Mouse (Mus musculus) kidney, embryonic 15.5 days (tissue): Measurements from ENCODE around the gene Pde8a. TPM values are rescaled to one million over a fixed set of nuclear protein-coding genes. Genes with fewer than 3 reads are reported as not detected.

Experiments used
- ATAC-seq: fragments of 200-750 bp; cut with Nextera tagmentation; replicated peaks from 2 replicates; pipeline ENCODE4 v1.8.0; 2017; ENCODE audit warnings: moderate TSS enrichment; ENCODE audit not compliant: low FRiP score
- H3K27ac ChIP-seq: fragments of 300-500 bp; sonication (generic); 2 replicates; pipeline ENCODE4 v1.5.1; 2015; ENCODE audit warnings: mild to moderate bottlenecking, inconsistent platforms
- H3K27me3 ChIP-seq: fragments of 300-500 bp; sonication (generic); 2 replicates; pipeline ENCODE4 v1.6.1; 2015; ENCODE audit warnings: inconsistent platforms
- H3K36me3 ChIP-seq: fragments of 300-500 bp; sonication (generic); 2 replicates; pipeline ENCODE4 v1.6.1; 2015; ENCODE audit warnings: inconsistent platforms
- H3K4me1 ChIP-seq: fragments of 300-500 bp; sonication (generic); 2 replicates; pipeline ENCODE4 v1.6.1; 2015; ENCODE audit warnings: inconsistent platforms
- H3K4me2 ChIP-seq: fragments of 300-500 bp; sonication (generic); 2 replicates; pipeline ENCODE4 v1.6.1; 2015; ENCODE audit warnings: moderate library complexity, mild to moderate bottlenecking, inconsistent platforms
- H3K4me3 ChIP-seq: fragments of 300-500 bp; sonication (generic); replicated peaks from 2 replicates; pipeline ENCODE4 v1.5.1; 2015; ENCODE audit warnings: mild to moderate bottlenecking, inconsistent platforms
- H3K9ac ChIP-seq: fragments of 300-500 bp; sonication (generic); 2 replicates; pipeline ENCODE4 v1.6.1; 2015; ENCODE audit warnings: mild to moderate bottlenecking, inconsistent platforms
- H3K9me3 ChIP-seq: fragments of 300-500 bp; sonication (generic); replicated peaks from 2 replicates; pipeline ENCODE4 v1.6.1; 2016; ENCODE audit warnings: inconsistent platforms
- WGBS: fragments of 180-500 bp; shearing (Covaris S2); methylation state at CpG from one replicate; pipeline ENCODE4 v1.1.7; 2015; ENCODE audit warnings: mixed read lengths; 5-methylcytosine and 5-hydroxymethylcytosine counted together
- polyA plus RNA-seq: library from polyadenylated mRNA; unstranded; fragments of >200 nt; fragmentation: Nextera tagmentation; extraction: Ambion mirVana; gene quantifications from 2 replicates; pipeline ENCODE4 v1.2.1, GENCODE M21; 2015

Pde8a gene
- polyA plus RNA-seq: 5.7 and 6.2 TPM in 2 replicates

DNA sequence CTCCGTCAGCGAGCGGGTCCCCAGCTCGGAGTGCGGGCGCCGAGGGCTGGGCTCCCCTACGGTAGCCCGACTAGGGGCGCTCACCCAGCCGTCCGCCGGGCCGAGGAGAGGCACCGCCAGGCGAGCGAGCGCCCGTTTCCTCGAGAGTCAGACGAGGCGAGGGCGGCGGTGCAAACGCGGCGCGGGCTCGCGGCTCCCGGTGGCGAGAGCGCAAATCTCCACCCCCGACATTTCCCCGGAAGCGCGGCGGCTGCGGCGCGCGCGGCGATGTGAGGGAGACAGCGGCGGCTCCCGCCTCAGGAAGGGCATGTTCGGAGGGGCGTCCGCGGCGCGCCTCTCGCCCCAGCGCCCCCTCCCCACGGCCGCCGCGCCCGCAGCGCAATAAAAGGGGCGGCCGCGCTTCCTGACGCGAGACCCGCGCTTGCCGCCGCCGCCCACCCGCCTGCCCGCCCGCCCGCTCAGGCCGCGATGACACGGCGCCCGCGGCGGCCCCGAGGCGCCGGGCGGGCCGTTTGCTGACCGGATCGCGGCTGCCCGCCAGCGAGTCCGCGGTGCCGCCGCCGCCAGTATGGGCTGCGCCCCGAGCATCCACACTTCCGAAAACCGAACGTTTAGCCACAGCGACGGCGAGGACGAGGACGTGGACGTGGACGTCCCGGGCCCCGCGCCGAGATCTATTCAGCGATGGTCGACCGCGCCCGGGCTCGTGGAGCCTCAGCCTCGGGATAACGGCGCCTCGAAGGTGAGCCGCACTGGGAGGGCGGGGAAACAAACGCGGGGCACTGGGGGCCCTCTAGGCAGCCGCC is at the start of gene Pde8a:
Gene Pde8a, plus strand, starts transcription at position 250 of the 806 bp plus-strand sequence.
- peak; percentile 20; the same call in 1 of the 2 replicates for ATAC-seq
- WGBS: under 1% methylated on average over 125 of the region's 128 CpGs
- Histone ChIP-seq H3K36me3 (no peaks in the 10 kb centered on the region), H3K9me3 (no peaks in the 10 kb centered on the region), H3K4me1 (peaks cover 45% of the 10 kb centered on the region), H3K4me2 (peak within 1 kb of the TSS; percentile 85), H3K4me3 (peak within 1 kb of the TSS; percentile 61), H3K9ac (peak within 1 kb of the TSS; percentile 60), H3K27ac (peak within 1 kb of the TSS; percentile 86), H3K27me3 (peaks cover 62% of the 10 kb centered on the region)

DNA sequence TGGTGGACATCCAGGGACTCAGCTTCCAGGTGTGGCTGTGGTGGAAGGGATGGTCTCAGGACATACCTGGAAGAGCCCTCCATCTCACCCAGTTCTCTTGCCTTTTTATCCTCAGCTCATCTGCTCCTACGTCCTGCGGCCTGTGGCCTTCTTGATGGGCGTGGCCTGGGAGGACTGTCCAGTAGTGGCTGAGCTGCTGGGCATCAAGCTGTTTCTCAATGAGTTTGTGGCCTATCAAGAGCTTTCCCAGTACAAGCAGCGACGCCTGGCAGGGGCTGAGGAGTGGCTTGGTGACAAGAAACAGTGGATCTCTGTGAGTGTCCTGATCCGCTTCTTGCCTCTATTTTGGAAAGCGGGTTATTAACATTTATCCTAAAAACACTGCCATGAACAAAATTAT is 49.0 kb upstream of the Pde8a start:
- H3K9me3 ChIP-seq: no peaks in the 10 kb centered on the region
- H3K36me3 ChIP-seq: no peaks in the 10 kb centered on the region
- H3K9ac ChIP-seq: no peak overlapping the region
- H3K27ac ChIP-seq: no peak overlapping the region
- no peak for ATAC-seq
- no peak overlapping the region for H3K4me2 ChIP-seq
- H3K4me1 ChIP-seq: 0 out of 2 replicates have a peak, but pooled peaks cover 3% of the 10 kb centered on the region
- 68% methylated on average over 7 of the region's 7 CpGs for WGBS
- H3K4me3 ChIP-seq: no peak overlapping the region
- peaks cover 4% of the 10 kb centered on the region; the same call in 1 of the 2 replicates for H3K27me3 ChIP-seq

DNA sequence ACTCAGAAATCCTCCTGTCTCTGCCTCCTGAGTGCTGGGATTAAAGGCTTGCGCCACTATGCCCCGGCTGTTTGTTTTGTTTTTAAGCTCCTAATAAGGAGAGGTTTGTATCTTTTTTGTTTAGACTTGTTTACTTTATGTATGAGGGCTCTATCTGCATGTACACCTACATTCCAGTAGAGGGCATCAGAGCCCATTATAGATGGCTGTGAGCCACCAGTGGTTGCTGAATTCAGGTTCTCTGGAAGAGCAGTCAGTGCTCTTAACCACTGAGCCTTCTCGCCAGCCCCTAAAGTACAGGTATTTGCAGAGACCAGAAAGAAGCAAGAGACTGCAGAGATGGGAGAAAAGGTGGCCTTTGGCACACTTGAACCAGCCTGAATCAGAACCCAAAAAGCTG is 46.3 kb upstream of the Pde8a start:
- peaks cover 4% of the 10 kb centered on the region; the same call in 1 of the 2 replicates for H3K27me3 ChIP-seq
- H3K9me3 ChIP-seq: no peaks in the 10 kb centered on the region
- H3K27ac ChIP-seq: no peak overlapping the region
- no peak overlapping the region for H3K4me3 ChIP-seq
- no peak overlapping the region for H3K4me2 ChIP-seq
- H3K36me3 ChIP-seq: no peaks in the 10 kb centered on the region
- 45% methylated on average over 3 of the region's 3 CpGs for WGBS
- no peak overlapping the region for H3K9ac ChIP-seq
- ATAC-seq: no peak
- H3K4me1 ChIP-seq: 0 out of 2 replicates have a peak, but pooled peaks cover 2% of the 10 kb centered on the region

DNA sequence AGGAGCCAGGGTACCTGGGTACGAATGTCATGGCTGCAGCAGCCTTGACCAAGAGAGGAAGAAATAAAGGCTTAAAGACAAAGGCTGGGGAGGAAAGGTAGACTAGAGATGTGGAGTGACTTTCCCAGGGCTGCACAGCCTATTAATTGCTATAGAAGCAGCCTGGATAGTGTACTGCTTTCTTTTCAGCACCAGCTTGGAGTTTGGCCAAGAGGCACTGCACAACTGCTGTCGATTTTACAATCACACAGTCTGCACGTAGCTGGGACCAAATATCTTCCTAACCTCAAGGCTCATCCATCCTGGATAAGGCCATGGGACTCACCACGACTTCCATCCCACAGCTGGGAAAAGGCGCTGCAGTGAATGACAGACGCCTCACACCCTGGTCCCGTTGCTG is 44.0 kb upstream of the Pde8a start:
- 73% methylated on average over 7 of the region's 7 CpGs for WGBS
- H3K27ac ChIP-seq: no peak overlapping the region
- H3K27me3 ChIP-seq: peaks cover 4% of the 10 kb centered on the region; the same call in 1 of the 2 replicates
- 0 out of 2 replicates have a peak, but pooled peaks cover 3% of the 10 kb centered on the region for H3K9me3 ChIP-seq
- H3K4me2 ChIP-seq: no peak overlapping the region
- ATAC-seq: no peak
- H3K4me1 ChIP-seq: no peaks in the 10 kb centered on the region
- no peak overlapping the region for H3K4me3 ChIP-seq
- no peaks in the 10 kb centered on the region for H3K36me3 ChIP-seq
- no peak overlapping the region for H3K9ac ChIP-seq

DNA sequence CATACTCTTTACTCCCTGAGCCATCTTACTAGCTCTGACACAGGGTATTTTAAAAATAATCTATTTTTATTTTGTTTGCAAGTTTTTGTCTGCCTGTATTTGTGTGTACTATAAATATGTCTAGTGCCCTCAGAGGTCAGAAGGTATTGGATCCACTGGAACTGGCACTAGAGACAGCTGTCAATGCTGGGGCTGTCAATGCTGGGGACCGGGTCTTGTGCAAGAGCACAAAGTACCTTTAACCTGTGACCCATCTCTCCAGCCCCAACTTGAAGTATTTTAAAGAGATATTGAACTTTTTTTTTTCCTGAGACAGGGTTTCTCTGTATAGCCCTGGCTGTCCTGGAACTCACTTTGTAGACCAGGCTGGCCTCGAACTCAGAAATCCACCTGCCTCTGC is 39.5 kb upstream of the Pde8a start:
- Histone ChIP-seq H3K4me3 (no peak overlapping the region), H3K4me2 (no peak overlapping the region), H3K27me3 (peaks cover 1% of the 10 kb centered on the region; the same call in 1 of the 2 replicates), H3K9me3 (0 out of 2 replicates have a peak, but pooled peaks cover 3% of the 10 kb centered on the region), H3K9ac (no peak overlapping the region), H3K4me1 (no peaks in the 10 kb centered on the region), H3K36me3 (no peaks in the 10 kb centered on the region), H3K27ac (no peak overlapping the region)
- WGBS: 84% methylated on average over 2 of the region's 2 CpGs
- no peak for ATAC-seq

DNA sequence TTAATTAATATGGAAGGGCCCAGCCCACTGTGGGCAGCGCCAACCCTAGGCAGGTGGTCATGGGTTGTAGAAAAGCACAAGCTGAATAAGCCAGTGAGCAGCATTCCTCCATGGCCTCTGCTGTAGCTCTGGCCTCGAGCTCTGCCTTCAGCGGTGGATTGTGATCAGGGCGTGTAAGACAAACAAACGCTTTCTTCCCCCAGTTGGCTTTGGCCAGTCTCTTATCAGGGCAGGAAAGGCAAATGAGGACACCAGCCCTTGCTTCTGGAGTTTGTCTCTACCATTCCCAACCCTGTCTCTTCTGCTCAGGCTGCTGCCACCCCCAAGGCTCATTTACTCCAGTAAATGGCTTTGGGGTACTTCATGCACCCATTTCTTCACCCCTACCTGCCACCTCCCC is 38.7 kb upstream of the Pde8a start:
- H3K4me3 ChIP-seq: no peak overlapping the region
- no peak overlapping the region for H3K27ac ChIP-seq
- H3K4me1 ChIP-seq: no peaks in the 10 kb centered on the region
- H3K4me2 ChIP-seq: no peak overlapping the region
- WGBS: 87% methylated on average over 5 of the region's 5 CpGs
- 0 out of 2 replicates have a peak, but pooled peaks cover 3% of the 10 kb centered on the region for H3K9me3 ChIP-seq
- H3K9ac ChIP-seq: no peak overlapping the region
- no peak for ATAC-seq
- no peaks in the 10 kb centered on the region for H3K36me3 ChIP-seq
- no peaks in the 10 kb centered on the region for H3K27me3 ChIP-seq

DNA sequence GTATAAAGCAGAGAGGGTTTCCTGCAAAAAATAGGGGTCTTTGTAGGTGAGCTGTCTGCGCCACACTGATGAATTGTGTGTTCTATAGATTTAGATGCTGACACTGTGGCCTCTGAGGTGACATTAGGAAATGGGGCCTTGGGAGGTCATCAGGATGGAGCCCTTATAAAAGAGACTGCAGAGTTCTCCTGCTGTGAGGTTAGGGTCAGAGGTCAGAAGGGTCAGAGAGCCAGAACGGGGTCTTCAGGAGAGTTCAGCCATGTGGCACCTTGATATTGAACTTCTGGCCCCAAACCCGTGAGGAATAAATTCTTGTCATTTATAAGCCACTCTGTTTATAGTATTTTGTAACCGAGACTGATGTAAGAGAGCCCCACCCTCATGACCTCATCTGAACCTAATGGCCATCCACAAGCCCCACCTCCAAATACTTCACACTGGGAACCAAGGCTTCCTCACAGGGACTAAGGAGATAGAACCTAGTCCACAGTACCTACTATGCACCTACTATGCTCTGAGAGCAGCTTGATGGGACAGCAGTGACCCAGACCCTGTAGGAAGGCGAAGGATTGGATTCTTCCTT is 37.1 kb upstream of the Pde8a start:
- 50% methylated on average over 5 of the region's 5 CpGs for WGBS
- H3K27me3 ChIP-seq: no peaks in the 10 kb centered on the region
- no peak overlapping the region for H3K9ac ChIP-seq
- H3K9me3 ChIP-seq: 0 out of 2 replicates have a peak, but pooled peaks cover 3% of the 10 kb centered on the region
- no peak overlapping the region for H3K4me2 ChIP-seq
- no peak overlapping the region for H3K27ac ChIP-seq
- no peaks in the 10 kb centered on the region for H3K4me1 ChIP-seq
- H3K4me3 ChIP-seq: no peak overlapping the region
- ATAC-seq: no peak
- no peaks in the 10 kb centered on the region for H3K36me3 ChIP-seq

DNA sequence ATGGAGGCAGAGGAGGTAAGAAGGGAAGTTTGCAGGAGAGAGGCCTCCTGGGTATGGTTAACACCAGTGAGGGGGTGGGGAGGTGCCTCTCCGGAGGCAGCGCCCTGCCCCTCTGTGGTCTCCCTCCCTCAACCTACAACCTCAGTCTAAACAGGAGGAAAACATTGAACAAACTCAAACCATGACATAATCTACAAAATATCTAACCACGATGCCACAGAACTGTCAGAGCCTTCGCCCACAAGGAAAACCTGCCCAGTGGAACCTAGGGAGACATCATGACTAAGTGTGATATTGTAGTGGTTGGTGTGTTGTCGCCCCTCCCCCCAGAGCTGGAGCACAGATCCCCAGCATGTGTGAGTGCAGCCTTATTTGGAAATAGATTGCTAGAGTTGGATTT is 33.9 kb upstream of the Pde8a start:
- Histone ChIP-seq H3K9me3 (no peaks in the 10 kb centered on the region), H3K4me1 (0 out of 2 replicates have a peak, but pooled peaks cover 2% of the 10 kb centered on the region), H3K4me2 (no peak overlapping the region), H3K4me3 (no peak overlapping the region), H3K27me3 (no peaks in the 10 kb centered on the region), H3K36me3 (no peaks in the 10 kb centered on the region), H3K27ac (no peak overlapping the region), H3K9ac (no peak overlapping the region)
- WGBS: 62% methylated on average over 5 of the region's 5 CpGs
- no peak for ATAC-seq

DNA sequence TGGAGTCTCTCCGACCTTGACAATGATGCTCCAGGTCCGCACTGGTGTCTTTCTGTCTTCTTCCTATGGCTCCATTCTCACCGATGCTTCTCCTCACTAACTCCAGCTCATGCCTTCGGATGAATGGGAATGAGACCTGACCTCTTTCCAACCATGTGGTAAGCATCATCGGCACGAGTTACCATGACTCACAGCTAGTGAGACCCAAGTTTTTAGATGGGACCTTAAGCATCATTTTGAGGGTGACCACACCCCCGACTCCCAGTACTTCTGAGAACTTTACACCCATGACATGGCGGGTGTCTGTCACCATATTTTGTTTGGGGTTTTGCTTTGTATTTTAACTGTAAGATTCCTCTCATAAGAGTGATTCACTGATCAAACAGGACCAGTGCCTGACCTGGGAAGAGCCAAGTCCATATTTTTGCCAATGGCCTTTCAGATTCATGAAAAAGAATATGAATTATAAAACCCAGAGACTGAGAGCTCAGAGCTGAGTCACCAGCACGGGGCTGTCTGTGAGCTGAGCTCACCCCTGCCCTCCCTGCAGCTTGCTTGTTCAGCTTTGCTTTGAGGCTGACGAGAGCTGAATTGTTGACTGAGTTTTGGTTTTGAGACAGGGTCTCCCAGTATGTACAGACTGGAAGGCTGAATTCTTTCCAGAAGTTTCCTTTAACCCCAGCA is 30.8 kb upstream of the Pde8a start:
- Histone ChIP-seq H3K4me3 (no peak overlapping the region), H3K9me3 (no peaks in the 10 kb centered on the region), H3K4me1 (0 out of 2 replicates have a peak, but pooled peaks cover 2% of the 10 kb centered on the region), H3K27me3 (no peaks in the 10 kb centered on the region), H3K9ac (no peak overlapping the region), H3K36me3 (no peaks in the 10 kb centered on the region), H3K27ac (no peak overlapping the region), H3K4me2 (no peak overlapping the region)
- no peak for ATAC-seq
- WGBS: 84% methylated on average over 10 of the region's 10 CpGs

DNA sequence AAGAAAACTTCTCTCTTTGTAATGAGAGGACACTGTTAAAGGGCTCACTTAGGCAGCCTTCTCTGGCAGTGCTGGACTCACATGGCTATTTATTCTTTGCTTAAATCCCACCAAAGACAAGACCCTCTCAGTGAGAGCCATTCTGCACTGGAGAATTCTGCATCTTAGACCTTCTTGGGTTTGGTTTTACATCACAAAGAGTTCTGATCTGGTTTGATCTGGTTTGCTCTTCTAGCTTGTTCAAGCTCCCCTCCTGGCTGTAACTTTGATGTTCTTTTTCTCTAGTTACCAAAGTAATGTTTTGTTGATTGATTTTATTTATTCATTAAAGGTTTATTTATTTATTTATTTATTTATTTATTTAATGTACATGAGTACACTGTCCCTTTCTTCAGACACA is 30.2 kb upstream of the Pde8a start:
- H3K4me3 ChIP-seq: no peak overlapping the region
- no peaks in the 10 kb centered on the region for H3K27me3 ChIP-seq
- no peak overlapping the region for H3K4me2 ChIP-seq
- H3K27ac ChIP-seq: no peak overlapping the region
- no peak for ATAC-seq
- no peaks in the 10 kb centered on the region for H3K9me3 ChIP-seq
- H3K36me3 ChIP-seq: no peaks in the 10 kb centered on the region
- no peak overlapping the region for H3K9ac ChIP-seq
- 0 out of 2 replicates have a peak, but pooled peaks cover 2% of the 10 kb centered on the region for H3K4me1 ChIP-seq

DNA sequence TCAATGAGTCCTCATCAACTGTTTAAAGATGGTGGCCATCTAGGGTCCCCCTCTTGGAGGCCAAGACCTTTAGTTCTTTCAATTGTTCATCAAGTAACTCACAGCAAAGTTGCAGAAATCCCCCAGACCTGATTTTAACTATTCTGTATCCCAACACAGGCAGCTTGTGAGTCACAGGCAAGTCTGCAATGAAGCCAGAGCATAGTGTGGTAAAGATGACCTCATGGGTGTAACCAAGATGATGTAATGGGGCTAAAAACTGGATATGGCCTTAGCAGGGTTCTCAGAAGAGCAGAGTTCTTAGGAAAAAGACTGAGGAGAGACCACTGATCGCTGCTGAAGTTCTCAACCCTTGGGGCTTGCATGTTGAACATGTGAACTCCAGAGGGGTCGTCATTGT is 29.3 kb upstream of the Pde8a start:
- no peak for ATAC-seq
- Histone ChIP-seq H3K9me3 (no peaks in the 10 kb centered on the region), H3K4me3 (no peak overlapping the region), H3K27me3 (no peaks in the 10 kb centered on the region), H3K36me3 (no peaks in the 10 kb centered on the region), H3K27ac (no peak overlapping the region), H3K4me1 (0 out of 2 replicates have a peak, but pooled peaks cover 3% of the 10 kb centered on the region), H3K9ac (no peak overlapping the region), H3K4me2 (no peak overlapping the region)
- WGBS: 91% methylated on average over 2 of the region's 2 CpGs

DNA sequence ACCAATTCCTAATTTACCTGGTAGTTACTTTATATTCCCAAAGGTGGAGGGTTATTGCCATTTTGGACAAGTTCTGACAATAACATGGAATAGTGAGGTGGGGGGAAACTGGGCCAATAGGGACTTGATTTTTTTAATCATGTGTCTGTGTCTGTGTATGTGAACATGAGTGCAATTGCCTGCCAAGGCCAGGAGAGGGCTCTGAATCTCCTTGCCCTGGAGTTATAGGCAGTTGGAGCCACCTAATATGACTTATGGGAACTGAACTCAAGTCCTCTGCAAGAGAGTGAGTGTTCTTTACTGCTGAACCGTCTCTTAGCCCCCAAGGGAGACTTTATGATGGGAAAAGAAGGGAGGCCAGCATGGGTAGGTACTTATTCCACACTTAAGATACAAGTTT is 28.7 kb upstream of the Pde8a start:
- H3K36me3 ChIP-seq: no peaks in the 10 kb centered on the region
- H3K27ac ChIP-seq: no peak overlapping the region
- H3K4me1 ChIP-seq: 0 out of 2 replicates have a peak, but pooled peaks cover 5% of the 10 kb centered on the region
- ATAC-seq: no peak
- WGBS: 87% methylated on average over 1 of the region's 1 CpGs
- H3K27me3 ChIP-seq: no peaks in the 10 kb centered on the region
- no peaks in the 10 kb centered on the region for H3K9me3 ChIP-seq
- no peak overlapping the region for H3K9ac ChIP-seq
- H3K4me3 ChIP-seq: no peak overlapping the region
- no peak overlapping the region for H3K4me2 ChIP-seq
